Mouse (Mus musculus): ENCODE results near the gene Hrasls5.

- TF ChIP-seq CTCF (IDR thresholded peaks at IDR 0.05; ENCODE audit: borderline replicate concordance, insufficient read depth, low read depth, low read length) (no peak), POLR2A (IDR thresholded peaks at IDR 0.05; ENCODE audit: borderline replicate concordance, insufficient read depth, low read length) (no peak)
Measured at GRCm38 (mm10) chr19:7633021-7633420, 20.7 kb downstream of the Hrasls5 start.

All from cerebellum, adult 2 months (tissue).